Mouse (Mus musculus) megakaryocyte, embryonic 14.5 days (primary cell): Measurements from ENCODE around the gene Deup1. TPM values are rescaled to one million over a fixed set of nuclear protein-coding genes. Genes with fewer than 3 reads are reported as not detected.

Experiments
- H3K27me3 ChIP-seq: replicated peaks from 2 replicates; pipeline ENCODE3; 2012; ENCODE audit warnings: inconsistent platforms
- H3K36me3 ChIP-seq: replicated peaks from 2 replicates; pipeline ENCODE3; 2012; ENCODE audit warnings: low read length, inconsistent platforms, mixed read lengths
- H3K4me1 ChIP-seq: 2 replicates; pipeline ENCODE4 v1.6.1; 2012; ENCODE audit warnings: inconsistent platforms
- H3K4me3 ChIP-seq: replicated peaks from 2 replicates; pipeline ENCODE3; 2012; ENCODE audit warnings: moderate library complexity, mild to moderate bottlenecking, inconsistent platforms
- H3K9me3 ChIP-seq: 2 replicates; pipeline ENCODE4 v1.6.1; 2012; ENCODE audit warnings: inconsistent platforms
- FLI1 ChIP-seq: IDR thresholded peaks from 2 replicates; pipeline ENCODE4 v1.6.1; 2012; ENCODE audit warnings: low read length, inconsistent platforms, mixed read lengths
- GATA1 ChIP-seq: IDR thresholded peaks from 3 replicates; pipeline ENCODE4 v1.6.1; 2012; ENCODE audit warnings: mixed read lengths, low read length, inconsistent platforms, borderline replicate concordance
- polyA plus RNA-seq: library from polyadenylated mRNA; stranded (reverse); fragments of >175 nt; gene quantifications from 2 replicates; pipeline ENCODE4 v1.2.3, GENCODE M21; 2012; ENCODE audit warnings: low replicate concordance; ENCODE audit not compliant: insufficient read depth

Deup1 gene
- polyA plus RNA-seq, 1 experiment = not detected

GRCm38 (mm10) chr9:15525246-15525645 is 102.5 kb downstream of the Deup1 start:
- Histone ChIP-seq H3K36me3 (peaks cover 3% of the 10 kb centered on the region), H3K27me3 (peaks cover under 1% of the 10 kb centered on the region), H3K4me3 (no peak overlapping the region), H3K9me3 (no peaks in the 10 kb centered on the region), H3K4me1 (peaks cover 5% of the 10 kb centered on the region)
- TF ChIP-seq FLI1 (no peak), GATA1 (no peak)

DNA sequence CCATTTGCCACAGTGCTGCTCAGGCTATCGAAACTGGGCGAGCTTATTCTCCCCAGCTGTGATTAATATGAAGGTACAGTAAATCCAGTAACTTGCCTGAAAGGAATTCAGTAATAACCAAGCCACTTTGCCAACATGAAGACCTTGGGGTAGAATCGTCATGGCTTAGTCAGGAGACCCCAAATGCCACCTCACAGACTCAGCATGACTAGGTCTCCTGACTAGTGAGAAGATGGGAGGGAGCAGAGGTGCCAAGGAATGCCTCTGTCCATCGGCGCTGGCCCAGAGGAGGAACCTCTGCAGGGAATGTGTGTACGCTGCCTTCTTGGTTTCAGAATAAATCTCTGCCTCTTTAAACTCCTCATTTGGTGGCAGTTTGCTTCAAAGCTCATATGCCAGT is 104.1 kb downstream of the Deup1 start:
- Histone ChIP-seq H3K4me1 (no peaks in the 10 kb centered on the region), H3K27me3 (no peaks in the 10 kb centered on the region), H3K9me3 (no peaks in the 10 kb centered on the region), H3K4me3 (no peak overlapping the region), H3K36me3 (peaks cover 3% of the 10 kb centered on the region)
- TF ChIP-seq FLI1 (no peak), GATA1 (no peak)

- peaks cover 3% of the 10 kb centered on the region for H3K36me3 ChIP-seq
- no peak for TF ChIP-seq GATA1
- no peak for TF ChIP-seq FLI1
- H3K4me3 ChIP-seq = no peak overlapping the region
- H3K9me3 ChIP-seq = no peaks in the 10 kb centered on the region
- H3K27me3 ChIP-seq = no peaks in the 10 kb centered on the region
- H3K4me1 ChIP-seq = no peaks in the 10 kb centered on the region
Observed at GRCm38 (mm10) chr9:15522887-15523286, 104.8 kb downstream of the Deup1 start.

DNA sequence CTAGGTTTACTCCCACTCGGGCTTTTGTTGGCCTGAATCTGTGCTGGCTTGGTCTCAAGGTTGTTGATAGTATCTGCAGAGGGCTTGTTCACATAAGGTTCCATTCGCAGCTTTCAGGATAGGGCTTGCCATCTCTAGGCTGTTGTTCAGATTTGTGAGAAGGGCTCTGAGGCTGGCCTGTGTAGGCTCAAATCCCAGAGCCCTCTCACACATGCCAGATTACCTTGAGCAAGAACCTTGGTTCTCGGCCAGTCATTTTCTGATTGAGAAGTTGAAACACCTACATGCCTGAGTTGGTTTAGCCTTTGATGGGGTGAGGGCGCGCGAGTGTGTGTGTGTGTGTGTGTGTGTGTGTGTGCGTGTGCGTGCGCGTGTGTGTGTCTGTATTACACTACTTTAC is 105.4 kb downstream of the Deup1 start:
- Histone ChIP-seq H3K27me3 (no peaks in the 10 kb centered on the region), H3K36me3 (peaks cover 3% of the 10 kb centered on the region), H3K4me3 (no peak overlapping the region), H3K4me1 (no peaks in the 10 kb centered on the region), H3K9me3 (no peaks in the 10 kb centered on the region)
- no peak for TF ChIP-seq GATA1
- no peak for TF ChIP-seq FLI1

DNA sequence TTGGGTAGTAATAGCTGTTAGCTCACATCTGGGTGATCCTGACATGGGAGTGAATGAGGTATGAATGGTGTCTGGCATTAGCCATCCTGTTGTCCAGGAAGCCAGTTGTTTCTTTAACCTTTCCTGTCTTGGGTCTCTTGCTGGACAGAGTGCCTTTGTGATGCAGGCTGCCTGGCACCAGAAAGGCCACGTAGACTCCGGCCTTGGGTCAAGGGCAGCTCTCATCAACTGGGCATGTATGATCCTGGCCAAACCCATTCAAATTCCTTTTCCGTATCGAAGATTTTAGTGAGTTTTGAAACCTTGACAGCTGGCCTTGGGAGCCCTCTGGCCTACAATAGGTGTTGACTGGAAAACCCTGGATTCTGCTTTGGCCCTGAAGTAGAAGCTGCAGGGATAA is 109.8 kb downstream of the Deup1 start:
- Histone ChIP-seq H3K9me3 (no peaks in the 10 kb centered on the region), H3K4me1 (peaks cover 13% of the 10 kb centered on the region), H3K27me3 (peaks cover 6% of the 10 kb centered on the region), H3K36me3 (no peaks in the 10 kb centered on the region), H3K4me3 (no peak overlapping the region)
- TF ChIP-seq GATA1 = no peak
- TF ChIP-seq FLI1 = no peak

GRCm38 (mm10) chr9:15516007-15516406 is 111.7 kb downstream of the Deup1 start:
- TF ChIP-seq FLI1 (no peak), GATA1 (no peak)
- H3K9me3 ChIP-seq = no peaks in the 10 kb centered on the region
- no peaks in the 10 kb centered on the region for H3K36me3 ChIP-seq
- peaks cover 6% of the 10 kb centered on the region for H3K27me3 ChIP-seq
- peaks cover 17% of the 10 kb centered on the region for H3K4me1 ChIP-seq
- no peak overlapping the region for H3K4me3 ChIP-seq

GRCm38 (mm10) chr9:15512918-15513317 is 114.8 kb downstream of the Deup1 start:
- TF ChIP-seq GATA1 (no peak), FLI1 (no peak)
- no peaks in the 10 kb centered on the region for H3K9me3 ChIP-seq
- H3K27me3 ChIP-seq = peaks cover 6% of the 10 kb centered on the region
- H3K4me3 ChIP-seq = no peak overlapping the region
- peaks cover 21% of the 10 kb centered on the region for H3K4me1 ChIP-seq
- H3K36me3 ChIP-seq = no peaks in the 10 kb centered on the region

DNA sequence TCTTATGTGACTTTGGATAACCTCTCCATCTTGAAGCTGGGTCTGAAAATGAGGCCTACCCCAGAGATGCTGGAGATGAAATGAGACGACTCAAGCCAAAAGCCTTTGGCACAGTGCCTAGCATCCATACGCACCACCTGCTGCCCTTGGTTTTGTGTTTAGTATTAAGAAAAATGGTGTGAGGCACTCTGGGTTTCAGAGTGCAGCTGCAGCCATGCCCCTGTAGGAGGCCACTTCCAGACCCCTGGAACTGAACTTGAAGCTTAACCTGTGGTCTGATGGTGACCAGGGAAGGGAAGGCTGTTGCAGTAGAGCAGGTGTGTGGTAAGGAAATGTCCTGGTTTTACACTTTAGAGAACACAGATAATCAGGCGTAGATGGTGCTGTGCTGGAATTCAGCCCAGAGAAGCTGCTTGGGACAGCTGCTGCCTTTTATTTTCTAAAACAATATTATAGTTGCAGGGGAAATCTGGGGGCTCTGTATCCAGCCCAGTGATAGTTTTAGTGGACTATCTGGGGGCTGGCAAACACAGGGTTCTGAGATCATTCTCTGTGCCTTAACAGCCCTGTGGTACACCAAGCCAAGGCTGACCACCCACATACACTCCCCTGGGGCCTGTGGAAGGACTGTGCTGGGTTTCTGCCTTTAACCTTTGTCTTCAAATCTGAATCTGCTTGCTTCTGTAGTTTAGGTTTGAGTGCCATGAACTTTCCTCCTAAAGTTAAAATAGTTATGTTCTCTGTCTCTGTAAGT is 117.0 kb downstream of the Deup1 start:
- Histone ChIP-seq H3K4me1 (peaks cover 23% of the 10 kb centered on the region), H3K27me3 (peaks cover 2% of the 10 kb centered on the region), H3K36me3 (peaks cover under 1% of the 10 kb centered on the region), H3K9me3 (no peaks in the 10 kb centered on the region), H3K4me3 (no peak overlapping the region)
- TF ChIP-seq GATA1 (no peak), FLI1 (no peak)

Other genes starting within 250 kb of the Deup1 start
- gene Smco4, start 134.5 kb downstream of the Deup1 start, polyA plus RNA-seq = 7.0 and 12.3 TPM in 2 replicates
- gene Slc36a4, start 81.8 kb upstream of the Deup1 start, polyA plus RNA-seq = 0.11 TPM in 1 of 2 replicates, not detected in the other
- gene Mtnr1b, start 246.6 kb upstream of the Deup1 start, polyA plus RNA-seq = not detected in 2 replicates